ENCODE assay signal across 8 mouse cellular contexts in genomic region chr11:117319543-117320335, GRCm38 (mm10).
A peak's percentile ranks its signal among the peaks of the same experiment; 100 is the strongest.
DNase-seq lines count a peak whose midpoint lies in the region; ATAC-seq and TF ChIP-seq lines count a peak whose summit lies in the region.

No protein-coding gene starts in this region.

- peaks cover 5% of the 10 kb centered on the region; the same call in 1 of the 2 replicates for H3K36me3 ChIP-seq in E14TG2a.4 (ENCODE audit: insufficient read depth, low read length)
- no peaks in the 10 kb centered on the region for H3K36me3 ChIP-seq in heart, embryonic 16.5 days (ENCODE audit: control insufficient read depth, insufficient read depth)
- no peaks in the 10 kb centered on the region; the same call in 1 of the 2 replicates for H3K36me3 ChIP-seq in liver, embryonic 11.5 days (ENCODE audit: control insufficient read depth, insufficient read depth, low read length)

- peak overlapping the region; percentile 93 for H3K27ac ChIP-seq in heart, embryonic 16.5 days (ENCODE audit: low read length)
- H3K27ac ChIP-seq in liver, embryonic 11.5 days (ENCODE audit: low read depth, low read length): peak overlapping the region; percentile 89
- H3K27ac ChIP-seq in left cerebral cortex, adult 2 months: no peak overlapping the region

- no peak for TF ChIP-seq CTCF in E14TG2a.4 (conservative IDR thresholded peaks at IDR 0.05; ENCODE audit: low read length)
- TF ChIP-seq CTCF in left cerebral cortex, adult 2 months (IDR thresholded peaks at IDR 0.05): no peak

- 27% methylated on average over 14 of the region's 15 CpGs for WGBS in heart, embryonic 16.5 days
- WGBS in liver, embryonic 11.5 days: 12% methylated on average over 15 of the region's 15 CpGs

- H3K4me1 ChIP-seq in E14TG2a.4 (replicated peaks; ENCODE audit: low read depth, low read length): peaks cover 99% of the 10 kb centered on the region
- peaks cover 75% of the 10 kb centered on the region for H3K4me1 ChIP-seq in heart, embryonic 16.5 days (ENCODE audit: control insufficient read depth, insufficient read depth, low read length)
- peaks cover 90% of the 10 kb centered on the region for H3K4me1 ChIP-seq in liver, embryonic 11.5 days (replicated peaks; ENCODE audit: control insufficient read depth, insufficient read depth, low read length)

- peak overlapping the region; percentile 72 for H3K4me3 ChIP-seq in E14TG2a.4 (replicated peaks; ENCODE audit: low read length)
- no peak overlapping the region for H3K4me3 ChIP-seq in heart, embryonic 16.5 days (ENCODE audit: low read length)
- H3K4me3 ChIP-seq in liver, embryonic 11.5 days (ENCODE audit: low read depth, low read length): peak overlapping the region; percentile 25; the same call in 1 of the 2 replicates
- no peak overlapping the region for H3K4me3 ChIP-seq in left cerebral cortex, adult 2 months

- intact Hi-C loops in left cerebral cortex, postnatal 4 days (cut with DNase I): no loop called here
- intact Hi-C loops in left cerebral cortex, adult 2 months (cut with DNase I): no loop called here

- H3K4me2 ChIP-seq in heart, embryonic 16.5 days (ENCODE audit: low read depth, low read length): peak overlapping the region; percentile 36
- H3K4me2 ChIP-seq in liver, embryonic 11.5 days: peak overlapping the region; percentile 58

- H3K27me3 ChIP-seq in E14TG2a.4 (ENCODE audit: insufficient read depth, low read length): no peaks in the 10 kb centered on the region
- no peaks in the 10 kb centered on the region for H3K27me3 ChIP-seq in heart, embryonic 16.5 days (ENCODE audit: control insufficient read depth, insufficient read depth, low read length)
- H3K27me3 ChIP-seq in liver, embryonic 11.5 days (replicated peaks; ENCODE audit: control insufficient read depth, insufficient read depth, low read length): no peaks in the 10 kb centered on the region

- peak; percentile 64 for ATAC-seq in heart, embryonic 16.5 days (replicated peaks; ENCODE audit: extremely low read depth, insufficient read depth, low FRiP score)
- ATAC-seq in liver, embryonic 11.5 days (replicated peaks; ENCODE audit: low FRiP score): peak; percentile 63
- ATAC-seq in monocyte, adult 5-6 weeks (replicated peaks; ENCODE audit: insufficient number of reproducible peaks, low FRiP score, low TSS enrichment, poor library complexity, severe bottlenecking): peak; percentile 84

- DNase-seq in embryo, embryonic 10 days (ENCODE audit: low spot score): peak; percentile 73
- DNase-seq in liver, embryonic 11.5 days (ENCODE audit: low spot score): peak; percentile 70
- DNase-seq in left cerebral cortex, postnatal 4 days: no peak
- no peak for DNase-seq in left cerebral cortex, adult 2 months (ENCODE audit: extremely low spot score in 1 of 2, low spot score in 2 of 2)
- DNase-seq in urinary bladder, postnatal 10 days (ENCODE audit: low spot score): no peak

- H3K9ac ChIP-seq in heart, embryonic 16.5 days (ENCODE audit: low read length): peak overlapping the region; percentile 22; the same call in 1 of the 2 replicates
- H3K9ac ChIP-seq in liver, embryonic 11.5 days (ENCODE audit: low read depth, low read length): peak overlapping the region; percentile 46; the same call in 1 of the 2 replicates

- H3K9me3 ChIP-seq in E14TG2a.4 (ENCODE audit: low read length): no peaks in the 10 kb centered on the region
- no peaks in the 10 kb centered on the region for H3K9me3 ChIP-seq in heart, embryonic 16.5 days (replicated peaks; ENCODE audit: control insufficient read depth, low read length)
- H3K9me3 ChIP-seq in liver, embryonic 11.5 days (ENCODE audit: control insufficient read depth, low read length): no peaks in the 10 kb centered on the region

Comparison
In these comparisons a context has a peak if more than half of its experiments do, and no peak if none do; other contexts are left out.
1. H3K4me3 ChIP-seq: peak in E14TG2a.4 (single experiment) and liver, embryonic 11.5 days (single experiment); none in heart, embryonic 16.5 days (single experiment) and left cerebral cortex, adult 2 months (single experiment).
2. DNase-seq: peak in embryo, embryonic 10 days (single experiment) and liver, embryonic 11.5 days (single experiment); none in left cerebral cortex, postnatal 4 days (single experiment), left cerebral cortex, adult 2 months (0 of 2) and urinary bladder, postnatal 10 days (single experiment).
3. Peak in every context shown above with its lines, with median percentiles within 50 percentile points of each other: ATAC-seq.